Mouse (Mus musculus): ENCODE data around the gene Iffo2.

The Iffo2 gene

GRCm38 (mm10) chr4:139535127-139535695 lies 4.9 kb downstream of the Iffo2 start:
- peak; percentile 78 for DNase-seq

- DNase-seq, result no peak
Measured at GRCm38 (mm10) chr4:139535719-139536118, 5.4 kb downstream of the Iffo2 start.

GRCm38 (mm10) chr4:139536706-139537105 lies 6.4 kb downstream of the Iffo2 start:
- DNase-seq, result no peak

- no peak for DNase-seq
Measured at GRCm38 (mm10) chr4:139540784-139541183, 10.4 kb downstream of the Iffo2 start.

- no peak for DNase-seq
Measured at GRCm38 (mm10) chr4:139545791-139546190, 15.4 kb downstream of the Iffo2 start.

GRCm38 (mm10) chr4:139549448-139549847 lies 19.1 kb downstream of the Iffo2 start:
- DNase-seq, result no peak

- no peak for DNase-seq
Measured at GRCm38 (mm10) chr4:139555235-139555634, 24.9 kb downstream of the Iffo2 start.

- DNase-seq, result peak; percentile 41
Measured at GRCm38 (mm10) chr4:139555951-139556350, 25.6 kb downstream of the Iffo2 start.

- no peak for DNase-seq
Measured at GRCm38 (mm10) chr4:139568361-139568760, 38.0 kb downstream of the Iffo2 start.

- peak; percentile 47 for DNase-seq
Measured at GRCm38 (mm10) chr4:139570756-139571155, 40.4 kb downstream of the Iffo2 start.

GRCm38 (mm10) chr4:139572928-139573512 lies 42.7 kb downstream of the Iffo2 start:
- no peak for DNase-seq

- DNase-seq, result peak; percentile 99
Measured at GRCm38 (mm10) chr4:139574156-139574798, 43.9 kb downstream of the Iffo2 start.

- DNase-seq, result peak; percentile 46
Measured at GRCm38 (mm10) chr4:139574799-139575672, 44.7 kb downstream of the Iffo2 start.

GRCm38 (mm10) chr4:139575673-139576003 lies 45.3 kb downstream of the Iffo2 start:
- DNase-seq, result peak; percentile 62

GRCm38 (mm10) chr4:139576251-139576880 lies 46.0 kb downstream of the Iffo2 start:
- DNase-seq, result no peak

GRCm38 (mm10) chr4:139577006-139577405 lies 46.7 kb downstream of the Iffo2 start:
- DNase-seq, result no peak

- no peak for DNase-seq
Measured at GRCm38 (mm10) chr4:139578389-139578788, 48.0 kb downstream of the Iffo2 start.

- DNase-seq, result peak; percentile 60
Measured at GRCm38 (mm10) chr4:139579003-139579402, 48.7 kb downstream of the Iffo2 start.

- no peak for DNase-seq
Measured at GRCm38 (mm10) chr4:139579466-139579865, 49.1 kb downstream of the Iffo2 start.

GRCm38 (mm10) chr4:139580663-139581336 lies 50.5 kb downstream of the Iffo2 start:
- peak; percentile 28 for DNase-seq

GRCm38 (mm10) chr4:139581427-139582051 lies 51.2 kb downstream of the Iffo2 start:
- peak; percentile 72 for DNase-seq

GRCm38 (mm10) chr4:139582346-139582745 lies 52.0 kb downstream of the Iffo2 start:
- no peak for DNase-seq
